Mouse (Mus musculus) forebrain, embryonic 11.5 days (tissue): ENCODE measurements around the gene Wdfy4. TPM values are rescaled to one million over a fixed set of nuclear protein-coding genes. Genes with fewer than 3 reads are reported as not detected.

ENCODE experiments used
- ATAC-seq: fragments of 200-750 bp; cut with Nextera tagmentation; replicated peaks from 2 replicates; pipeline ENCODE4 v1.8.0; 2017; ENCODE audit warnings: moderate TSS enrichment; ENCODE audit not compliant: low FRiP score
- DNase-seq: peaks from one replicate; pipeline ENCODE4 v3.0.0-alpha.2; 2017; ENCODE audit warnings: low spot score
- H3K27ac ChIP-seq: fragments of 300-500 bp; sonication (generic); 2 replicates; pipeline ENCODE4 v1.5.1; 2014; ENCODE audit warnings: low read depth, low read length
- H3K27me3 ChIP-seq: fragments of 300-500 bp; sonication (generic); 2 replicates; pipeline ENCODE4 v1.6.1; 2014; ENCODE audit warnings: mild to moderate bottlenecking, low read length, mixed read lengths; ENCODE audit not compliant: control insufficient read depth, insufficient read depth
- H3K36me3 ChIP-seq: fragments of 300-500 bp; sonication (generic); 2 replicates; pipeline ENCODE4 v1.6.1; 2014; ENCODE audit warnings: mild to moderate bottlenecking, low read length, moderate library complexity, mixed read lengths; ENCODE audit not compliant: control insufficient read depth, insufficient read depth
- H3K4me1 ChIP-seq: fragments of 300-500 bp; sonication (generic); replicated peaks from 2 replicates; pipeline ENCODE4 v1.6.1; 2014; ENCODE audit warnings: low read length, mixed read lengths; ENCODE audit not compliant: control insufficient read depth, insufficient read depth
- H3K4me2 ChIP-seq: fragments of 300-500 bp; sonication (generic); 2 replicates; pipeline ENCODE4 v1.6.1; 2014; ENCODE audit warnings: low read depth, mild to moderate bottlenecking, low read length, moderate library complexity, mixed read lengths; ENCODE audit not compliant: severe bottlenecking
- H3K4me3 ChIP-seq: fragments of 300-500 bp; sonication (generic); 2 replicates; pipeline ENCODE4 v1.5.1; 2014; ENCODE audit warnings: low read depth, low read length
- H3K9ac ChIP-seq: fragments of 300-500 bp; sonication (generic); 2 replicates; pipeline ENCODE4 v1.6.1; 2014; ENCODE audit warnings: low read length
- H3K9me3 ChIP-seq: fragments of 300-500 bp; sonication (generic); 2 replicates; pipeline ENCODE4 v1.6.1; 2016; ENCODE audit warnings: low read length, mixed read lengths; ENCODE audit not compliant: control insufficient read depth
- WGBS: fragments of 180-500 bp; shearing (Covaris S2); extraction: QIAGEN DNeasy Blood & Tissue Kit; methylation state at CpG from one replicate; pipeline ENCODE4 v1.1.7; 2014; 5-methylcytosine and 5-hydroxymethylcytosine counted together
- polyA plus RNA-seq: library from polyadenylated mRNA; unstranded; fragments of >200 nt; fragmentation: Nextera tagmentation; extraction: Ambion mirVana; gene quantifications from 2 replicates; pipeline ENCODE4 v1.2.1, GENCODE M21; 2014

The Wdfy4 gene
- polyA plus RNA-seq, 1 experiment from 2014 or later, result 0.15 TPM

DNA sequence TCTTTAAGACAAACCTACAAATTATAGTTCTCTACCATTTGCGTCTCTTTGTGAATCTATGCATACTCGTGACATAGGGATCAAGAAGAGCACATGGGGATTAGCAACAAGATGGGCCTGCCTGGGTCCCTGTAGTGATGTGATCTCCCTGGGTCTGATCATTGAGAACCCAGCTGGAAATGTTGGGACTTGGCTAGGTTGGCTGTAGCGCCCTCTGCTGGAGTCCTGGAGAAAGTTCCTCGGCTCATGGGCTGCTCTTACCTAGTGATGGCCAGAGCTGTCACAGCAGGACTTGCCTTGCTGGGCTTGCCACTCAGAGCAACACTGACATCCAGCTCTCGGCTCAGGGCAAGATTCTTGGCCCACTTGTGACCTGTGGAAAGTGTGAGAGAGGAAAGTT, 224.8 kb downstream of the Wdfy4 start:
- H3K9ac ChIP-seq, result no peak overlapping the region
- no peaks in the 10 kb centered on the region for H3K36me3 ChIP-seq
- WGBS, result 36% methylated on average over 5 of the region's 5 CpGs
- ATAC-seq, result 0 out of 2 replicates have a peak, but pooled peaks have one; percentile 33
- no peaks in the 10 kb centered on the region for H3K27me3 ChIP-seq
- no peak overlapping the region for H3K27ac ChIP-seq
- H3K9me3 ChIP-seq, result no peaks in the 10 kb centered on the region
- H3K4me3 ChIP-seq, result no peak overlapping the region
- no peaks in the 10 kb centered on the region for H3K4me1 ChIP-seq
- peak; percentile 86 for DNase-seq
- H3K4me2 ChIP-seq, result no peak overlapping the region

DNA sequence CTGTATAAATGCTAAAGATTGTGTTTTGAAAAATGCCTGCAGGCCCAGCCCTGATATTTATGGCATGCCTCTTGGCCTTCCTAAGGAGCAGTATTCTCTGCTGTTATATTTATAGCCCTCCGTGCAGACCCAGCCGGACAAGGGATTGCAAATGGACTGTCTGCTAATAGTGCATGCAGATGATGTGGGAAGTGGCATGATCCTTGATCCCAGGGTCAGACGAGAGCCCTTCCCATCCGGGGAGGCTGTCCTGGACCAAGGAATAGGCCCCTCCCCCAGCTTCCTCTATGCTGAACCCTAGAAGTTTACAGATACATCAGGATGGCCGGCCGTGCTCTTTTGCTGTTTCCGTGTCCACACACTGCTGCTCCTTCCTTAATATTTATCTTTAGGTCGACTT, 226.6 kb downstream of the Wdfy4 start:
- 75% methylated on average over 8 of the region's 8 CpGs for WGBS
- H3K9ac ChIP-seq, result no peak overlapping the region
- ATAC-seq, result no peak

DNA sequence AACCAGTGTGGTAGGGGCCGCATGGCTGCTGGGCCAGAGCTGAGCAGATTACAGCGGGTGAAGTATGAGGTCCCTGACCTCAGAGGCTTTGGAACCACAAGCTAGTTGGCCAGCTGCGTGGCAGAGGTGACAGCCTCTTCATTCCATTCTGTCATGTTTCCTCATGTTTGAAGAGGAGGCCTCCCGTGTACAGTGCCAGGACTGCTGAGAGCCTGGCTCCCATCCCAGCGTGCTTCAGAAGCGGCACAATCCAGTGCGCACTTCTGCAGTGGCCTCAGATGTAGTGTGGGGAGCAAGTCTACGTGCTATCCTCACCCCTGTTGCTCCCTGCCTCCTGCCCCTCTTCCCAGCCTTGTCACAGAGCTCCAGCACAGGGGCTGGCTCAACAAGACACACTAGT, 228.8 kb downstream of the Wdfy4 start:
- Histone ChIP-seq H3K4me2 (no peak overlapping the region), H3K9me3 (no peaks in the 10 kb centered on the region), H3K36me3 (no peaks in the 10 kb centered on the region), H3K27ac (no peak overlapping the region), H3K9ac (no peak overlapping the region), H3K4me3 (no peak overlapping the region), H3K4me1 (no peaks in the 10 kb centered on the region), H3K27me3 (no peaks in the 10 kb centered on the region)
- DNase-seq (no peak), ATAC-seq (no peak)
- 83% methylated on average over 8 of the region's 8 CpGs for WGBS

More for the DNA sequence above, 226.6 kb downstream of the Wdfy4 start:
- Histone ChIP-seq H3K9me3 (no peaks in the 10 kb centered on the region), H3K4me2 (no peak overlapping the region), H3K27ac (no peak overlapping the region), H3K36me3 (no peaks in the 10 kb centered on the region), H3K4me1 (no peaks in the 10 kb centered on the region), H3K4me3 (no peak overlapping the region), H3K27me3 (no peaks in the 10 kb centered on the region)
- peak; percentile 35 for DNase-seq

DNA sequence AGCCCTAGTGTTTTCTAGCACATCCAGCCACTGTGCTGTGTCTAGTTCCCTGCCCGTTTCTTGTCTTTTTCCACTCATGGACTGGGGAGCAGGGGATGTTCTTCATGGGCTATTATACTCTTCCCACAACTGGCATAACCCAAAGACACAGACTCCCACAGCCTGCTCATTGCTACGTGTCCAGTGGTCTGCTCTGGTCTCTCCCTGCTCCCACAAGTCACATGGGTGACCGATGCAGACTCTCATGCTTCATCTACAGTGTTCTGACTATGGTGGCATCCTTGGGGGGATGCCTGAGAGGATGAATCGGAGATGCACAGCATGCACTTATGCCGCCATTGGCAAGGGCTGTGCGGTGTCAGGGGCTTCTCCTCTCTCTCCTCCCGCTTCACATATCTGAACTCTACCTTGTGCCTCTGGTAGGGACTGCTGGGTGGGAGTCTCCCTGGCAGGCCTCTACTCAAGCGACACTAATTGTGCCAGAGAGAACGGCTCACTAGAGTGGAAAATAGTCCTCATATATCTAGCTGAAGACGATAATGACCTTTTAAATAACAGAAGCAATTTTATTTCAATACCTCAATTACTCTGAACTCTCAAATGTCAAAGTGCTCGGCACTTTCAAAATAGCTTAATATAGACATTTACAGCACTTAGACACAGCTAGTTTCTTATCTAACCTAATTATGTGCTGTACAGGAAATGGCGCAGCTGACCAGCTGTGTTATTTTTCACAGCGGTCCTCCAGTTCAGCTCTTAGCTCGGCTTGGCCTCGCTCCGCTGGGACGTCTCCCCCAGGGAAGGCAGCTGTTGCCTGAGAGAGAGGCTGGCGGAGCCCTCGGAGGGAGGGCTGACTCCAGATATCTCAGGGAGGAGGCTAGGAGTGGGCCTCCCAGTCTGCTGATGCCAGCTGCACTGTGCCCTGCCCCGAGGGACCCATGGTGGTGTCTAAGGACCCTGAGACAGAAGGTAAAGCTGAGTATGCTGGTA, 234.7 kb downstream of the Wdfy4 start:
- H3K4me1 ChIP-seq, result no peaks in the 10 kb centered on the region
- ATAC-seq (peak; percentile 65), DNase-seq (no peak)
- no peaks in the 10 kb centered on the region for H3K9me3 ChIP-seq
- WGBS, result 61% methylated on average over 20 of the region's 20 CpGs
- H3K27me3 ChIP-seq, result no peaks in the 10 kb centered on the region
- no peak overlapping the region for H3K4me2 ChIP-seq
- H3K9ac ChIP-seq, result no peak overlapping the region
- no peak overlapping the region for H3K4me3 ChIP-seq
- H3K27ac ChIP-seq, result no peak overlapping the region
- H3K36me3 ChIP-seq, result no peaks in the 10 kb centered on the region

DNA sequence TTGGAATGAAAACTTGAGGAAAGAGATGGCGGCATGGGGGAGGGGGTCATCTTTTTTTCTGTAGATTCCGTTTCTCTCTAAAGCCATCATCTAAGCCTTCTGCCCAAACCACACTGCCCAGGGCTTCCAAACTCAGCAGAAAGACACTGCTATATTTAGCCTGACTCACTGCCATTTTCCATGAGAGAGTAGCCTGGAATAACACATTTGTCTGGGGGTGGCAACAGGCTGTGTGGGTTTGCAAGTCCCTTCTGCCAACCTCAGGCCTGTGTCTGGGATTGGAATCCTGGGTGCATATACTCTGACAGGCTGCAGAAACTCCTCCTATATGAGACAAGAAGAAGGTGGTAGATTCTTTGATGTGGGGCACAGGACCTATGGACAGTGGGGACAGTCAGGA, 237.8 kb downstream of the Wdfy4 start:
- 96% methylated on average over 2 of the region's 2 CpGs for WGBS
- no peak for DNase-seq
- H3K9ac ChIP-seq, result no peak overlapping the region
- no peaks in the 10 kb centered on the region for H3K27me3 ChIP-seq
- H3K4me2 ChIP-seq, result no peak overlapping the region
- no peak overlapping the region for H3K27ac ChIP-seq
- H3K4me3 ChIP-seq, result no peak overlapping the region
- ATAC-seq, result no peak
- H3K36me3 ChIP-seq, result no peaks in the 10 kb centered on the region
- H3K4me1 ChIP-seq, result no peaks in the 10 kb centered on the region
- no peaks in the 10 kb centered on the region for H3K9me3 ChIP-seq

DNA sequence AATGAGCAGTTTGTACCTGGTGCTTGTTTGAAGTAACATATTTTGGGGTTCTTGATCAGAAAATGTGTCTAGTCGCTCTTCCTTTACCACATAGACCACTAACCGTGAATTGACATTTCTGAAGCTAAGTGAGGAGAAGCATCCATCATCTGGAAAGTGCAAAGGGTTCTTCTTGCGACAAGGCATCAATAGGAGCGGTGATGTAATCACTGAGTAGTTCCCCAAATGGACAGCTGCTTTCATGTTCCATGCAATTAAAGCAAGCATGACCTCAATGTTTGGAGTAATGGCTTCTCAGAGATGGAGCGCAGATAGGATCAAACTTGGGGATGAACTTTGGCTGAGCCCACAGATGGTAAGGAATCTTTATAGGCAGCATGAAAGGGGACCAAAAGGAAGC, 246.1 kb downstream of the Wdfy4 start:
- WGBS, result 80% methylated on average over 5 of the region's 5 CpGs

DNA sequence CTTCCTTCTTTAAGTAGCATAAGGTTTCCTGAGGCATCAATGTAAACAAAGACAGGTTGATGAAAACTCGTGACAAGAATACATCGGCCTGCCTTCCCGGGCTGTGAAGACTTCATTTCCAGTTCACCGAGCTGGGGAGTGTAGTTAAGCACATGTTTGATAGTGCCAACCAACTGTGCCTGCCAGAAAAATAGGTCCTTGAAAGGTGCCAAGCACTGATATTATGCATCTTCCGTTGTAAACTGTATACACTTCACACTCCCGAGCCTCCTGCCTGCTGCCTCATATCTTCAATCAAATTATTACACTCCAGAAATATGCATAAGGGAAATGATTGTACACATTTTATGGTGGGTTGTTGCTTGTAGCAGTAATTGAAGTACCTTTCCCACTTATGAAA, 251.2 kb downstream of the Wdfy4 start:
- DNase-seq (no peak), ATAC-seq (no peak)
- WGBS, result 86% methylated on average over 6 of the region's 6 CpGs
- H3K36me3 ChIP-seq, result no peaks in the 10 kb centered on the region
- no peaks in the 10 kb centered on the region for H3K4me1 ChIP-seq
- H3K27ac ChIP-seq, result no peak overlapping the region
- H3K27me3 ChIP-seq, result no peaks in the 10 kb centered on the region
- no peaks in the 10 kb centered on the region for H3K9me3 ChIP-seq
- H3K9ac ChIP-seq, result no peak overlapping the region
- H3K4me2 ChIP-seq, result no peak overlapping the region
- no peak overlapping the region for H3K4me3 ChIP-seq

More for the DNA sequence above, 246.1 kb downstream of the Wdfy4 start:
- Histone ChIP-seq H3K27me3 (no peaks in the 10 kb centered on the region), H3K9me3 (no peaks in the 10 kb centered on the region), H3K4me3 (no peak overlapping the region), H3K9ac (no peak overlapping the region), H3K27ac (no peak overlapping the region), H3K36me3 (no peaks in the 10 kb centered on the region), H3K4me1 (no peaks in the 10 kb centered on the region), H3K4me2 (no peak overlapping the region)
- DNase-seq (no peak), ATAC-seq (no peak)

DNA sequence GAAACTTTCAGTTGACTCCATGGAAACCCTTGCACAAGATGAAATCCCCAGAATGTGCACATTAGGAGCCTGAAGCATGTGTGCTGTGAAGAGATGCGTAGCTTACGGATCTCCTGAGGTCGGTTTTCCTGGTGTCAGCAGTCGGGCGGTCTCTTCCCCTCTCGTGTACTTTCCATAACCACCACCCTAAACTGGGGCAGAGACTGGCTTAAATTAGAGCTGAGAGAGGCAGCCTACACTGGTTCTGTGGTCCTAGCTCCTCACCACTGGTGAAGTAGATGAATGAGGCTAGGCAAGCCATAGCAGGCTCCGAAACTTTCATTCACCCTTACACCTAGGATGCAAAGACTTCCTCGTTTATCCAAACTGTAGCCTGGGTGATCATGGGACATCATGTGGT, 253.1 kb downstream of the Wdfy4 start:
- H3K4me3 ChIP-seq, result no peak overlapping the region
- no peak overlapping the region for H3K27ac ChIP-seq
- WGBS, result 88% methylated on average over 8 of the region's 8 CpGs
- H3K36me3 ChIP-seq, result no peaks in the 10 kb centered on the region
- no peak for DNase-seq
- H3K27me3 ChIP-seq, result no peaks in the 10 kb centered on the region
- no peak for ATAC-seq
- no peaks in the 10 kb centered on the region for H3K9me3 ChIP-seq
- H3K4me1 ChIP-seq, result no peaks in the 10 kb centered on the region
- no peak overlapping the region for H3K9ac ChIP-seq
- no peak overlapping the region for H3K4me2 ChIP-seq

DNA sequence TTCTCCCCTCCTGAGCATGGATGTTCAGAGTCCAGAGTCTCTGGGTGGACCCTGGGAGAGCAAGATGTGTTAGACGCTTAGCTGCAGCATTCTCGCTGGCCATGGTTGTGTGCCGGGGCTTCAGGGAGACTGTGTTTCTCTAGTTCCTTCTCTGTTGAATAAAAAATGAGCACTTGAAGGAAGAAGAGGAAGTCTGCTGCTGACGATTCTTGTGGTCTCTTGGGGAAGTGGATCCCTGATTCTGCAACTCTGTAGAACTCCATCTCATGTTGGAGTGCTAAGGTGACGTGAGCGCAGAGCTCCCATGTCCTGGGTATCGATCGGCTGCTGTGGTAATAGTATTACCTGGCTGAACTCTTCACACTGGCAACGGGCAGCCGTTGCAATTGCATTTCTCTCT, 253.6 kb downstream of the Wdfy4 start:
- Histone ChIP-seq H3K9me3 (no peaks in the 10 kb centered on the region), H3K36me3 (no peaks in the 10 kb centered on the region), H3K4me3 (no peak overlapping the region), H3K4me2 (no peak overlapping the region), H3K27me3 (no peaks in the 10 kb centered on the region), H3K9ac (no peak overlapping the region), H3K4me1 (no peaks in the 10 kb centered on the region), H3K27ac (no peak overlapping the region)
- ATAC-seq, result no peak
- 91% methylated on average over 10 of the region's 10 CpGs for WGBS
- DNase-seq, result no peak
